Mouse (Mus musculus) cerebellum, adult (tissue): ENCODE measurements around the gene Mecom.

ENCODE experiments used
- ATAC-seq: cut with Nextera tagmentation; 2 replicates; pipeline ENCODE4 v1.9.2; 2017; ENCODE audit warnings: mild to moderate bottlenecking, moderate library complexity, mixed read lengths; ENCODE audit not compliant: insufficient number of reproducible peaks, low FRiP score, low TSS enrichment

The Mecom gene

DNA sequence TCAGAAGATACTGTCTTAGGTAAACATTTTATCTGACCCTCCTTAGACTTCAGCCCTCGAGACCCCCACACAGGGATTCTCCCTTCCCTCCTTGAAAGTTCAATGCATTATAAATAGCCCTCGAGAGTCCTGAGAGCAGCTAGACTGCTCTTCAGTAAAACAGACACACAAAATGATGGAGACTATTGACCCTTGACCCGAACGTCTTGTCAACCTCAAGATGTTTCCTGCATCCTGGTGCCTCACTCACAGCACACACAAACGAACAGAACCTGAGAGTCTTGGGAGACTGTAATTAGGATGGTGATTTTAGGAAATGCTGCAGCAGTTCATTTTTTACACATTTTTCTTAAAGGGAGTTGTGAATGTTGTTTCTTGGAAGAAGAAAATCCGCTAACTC is 168.5 kb downstream of the Mecom start:
- no peak for ATAC-seq

DNA sequence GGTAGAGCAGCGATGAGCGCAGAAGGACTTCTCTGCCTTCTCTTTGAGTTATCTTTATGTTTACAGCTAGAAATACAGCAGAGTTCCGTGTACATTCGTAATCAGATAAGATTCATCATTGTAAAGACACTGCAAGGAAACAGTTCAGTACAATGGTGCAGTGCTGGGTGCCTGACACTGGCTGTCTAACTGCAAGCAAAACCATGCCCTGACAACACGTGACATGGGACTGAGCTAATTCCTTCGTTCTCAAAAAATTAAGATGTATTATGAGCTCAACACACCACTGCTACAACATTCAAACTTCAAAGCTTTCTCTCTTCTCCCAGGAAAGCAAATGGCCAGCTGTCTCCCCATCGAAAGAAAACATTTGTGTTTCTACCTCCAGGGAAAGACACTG is 176.3 kb downstream of the Mecom start:
- ATAC-seq, result no peak

DNA sequence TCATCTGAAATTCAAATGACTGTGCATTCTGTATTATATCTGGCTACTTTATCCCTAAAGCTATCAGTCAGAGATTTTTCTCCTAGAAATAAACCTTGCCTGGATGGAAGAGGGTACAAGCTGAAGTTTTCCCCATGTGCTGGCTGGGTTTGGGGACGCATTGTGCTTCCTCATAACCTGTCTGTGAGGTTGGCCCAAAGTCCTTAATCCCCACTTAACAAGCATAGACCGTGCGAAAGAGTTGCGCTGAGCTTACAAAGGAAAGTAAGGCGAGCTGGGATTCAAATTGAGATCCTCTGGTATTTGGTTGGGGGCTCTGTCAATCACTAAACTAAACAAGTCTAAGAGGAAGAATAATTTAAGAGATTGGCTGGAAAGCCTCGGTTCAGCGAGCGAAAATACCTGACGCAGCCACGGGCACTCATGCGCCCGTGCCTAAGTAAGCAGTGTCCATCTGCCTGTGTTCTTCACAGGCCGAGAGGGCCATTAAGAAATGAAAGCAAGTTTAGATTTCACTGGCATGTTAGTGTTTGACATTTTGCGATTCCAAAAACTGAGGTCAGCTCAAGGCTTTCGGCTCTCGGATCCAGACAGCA is 176.8 kb downstream of the Mecom start:
- ATAC-seq, result no peak

GRCm38 (mm10) chr3:30366621-30367020 is 181.2 kb downstream of the Mecom start:
- ATAC-seq, result no peak

DNA sequence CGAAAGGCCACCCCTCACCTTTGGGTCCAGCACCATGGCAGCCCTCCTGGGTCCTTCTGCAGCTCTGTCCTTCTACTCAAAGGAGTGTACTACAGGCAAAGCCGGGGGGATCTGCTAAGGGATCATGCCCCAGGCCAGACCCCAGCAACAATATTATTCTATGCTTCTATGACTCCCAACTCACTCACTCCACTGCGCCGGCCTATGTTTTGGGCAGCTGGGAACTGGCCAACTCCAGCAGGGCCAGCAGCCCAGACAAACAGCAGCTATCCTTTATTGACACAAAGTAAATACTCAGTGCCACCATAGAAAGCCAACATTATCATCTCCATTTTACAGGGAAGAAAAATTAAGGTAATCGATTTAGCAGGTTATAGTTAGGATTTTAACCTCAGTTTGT is 186.6 kb downstream of the Mecom start:
- ATAC-seq, result no peak

DNA sequence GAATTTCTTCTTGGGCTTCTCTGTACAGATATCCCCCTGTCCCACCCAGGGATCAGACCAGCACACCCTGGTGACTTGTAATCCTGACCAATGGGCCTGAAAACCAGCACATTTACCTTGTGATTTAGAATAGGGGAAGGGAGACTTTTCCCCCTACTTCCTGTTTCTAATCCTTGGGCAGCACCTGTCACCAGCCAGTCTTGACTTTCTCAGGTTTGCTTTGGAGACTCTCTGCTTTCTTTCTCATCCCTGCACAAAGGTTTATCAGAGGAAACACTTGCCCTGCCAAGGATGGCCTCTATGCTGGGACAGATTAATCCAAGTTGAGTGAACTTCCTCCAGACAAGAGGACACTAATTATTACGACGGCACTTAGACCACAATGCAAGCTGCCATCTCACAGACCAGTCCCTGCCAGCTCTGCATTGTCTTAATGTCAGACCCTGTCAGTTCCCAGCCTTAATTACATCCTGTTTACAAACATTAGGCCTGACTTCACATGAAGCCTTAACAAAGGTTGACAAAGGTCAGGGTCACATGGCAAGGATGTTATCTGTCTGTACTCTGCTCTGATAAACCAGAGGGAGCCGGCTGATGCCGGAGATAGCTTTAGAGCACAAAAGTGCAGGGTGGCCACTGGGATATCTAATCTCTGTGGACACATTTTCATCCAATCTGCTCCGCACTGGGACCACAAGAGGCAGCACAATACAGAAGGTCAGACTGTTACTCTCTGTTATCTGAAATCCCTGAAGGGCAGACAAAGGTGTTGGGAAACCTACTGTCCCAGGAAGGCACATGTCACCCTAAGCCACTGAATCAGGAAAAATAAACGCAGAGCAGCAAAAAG is 193.7 kb downstream of the Mecom start:
- ATAC-seq, result no peak

DNA sequence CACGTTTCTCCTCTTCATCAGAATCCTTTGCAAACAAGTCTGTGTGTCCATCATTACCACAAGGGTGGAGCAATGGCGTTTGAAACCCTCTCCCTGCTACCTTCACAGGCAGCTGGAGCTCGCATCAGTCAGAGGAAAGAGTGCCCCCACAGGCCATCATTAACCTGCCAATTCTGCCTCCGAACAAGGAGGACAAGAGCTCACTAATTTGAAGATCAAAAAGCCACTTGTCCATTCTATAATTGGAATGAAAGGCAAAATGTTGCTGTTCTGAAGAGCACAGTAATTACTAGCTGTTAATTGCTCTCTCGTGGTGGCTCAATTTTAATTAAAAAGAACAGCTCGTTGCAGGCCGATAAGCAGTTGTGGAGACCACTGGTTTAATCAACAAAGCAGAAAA is 198.5 kb downstream of the Mecom start:
- no peak for ATAC-seq

DNA sequence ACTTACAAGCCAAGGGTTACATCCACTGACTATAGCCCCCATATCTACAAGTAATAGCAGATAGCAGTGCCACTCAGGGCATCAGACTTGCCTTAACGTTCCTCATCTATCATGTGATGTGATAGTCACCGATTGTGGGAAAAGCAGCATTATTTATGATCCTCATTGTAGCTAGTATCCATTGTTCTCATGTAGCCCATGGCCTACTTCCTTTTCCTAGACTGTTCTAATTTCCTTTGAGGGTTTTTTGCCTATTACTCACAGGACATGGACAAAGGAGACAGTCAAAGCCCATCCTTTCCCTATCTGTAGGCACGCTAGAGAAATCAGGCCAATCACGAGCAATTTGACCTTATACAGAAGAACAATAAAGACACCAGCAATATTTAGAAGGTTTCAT is 203.7 kb downstream of the Mecom start:
- no peak for ATAC-seq

- ATAC-seq, result no peak
Observed at GRCm38 (mm10) chr3:30332337-30332736, 215.5 kb downstream of the Mecom start.

- ATAC-seq, result no peak
Observed at GRCm38 (mm10) chr3:30330476-30330875, 217.3 kb downstream of the Mecom start.

DNA sequence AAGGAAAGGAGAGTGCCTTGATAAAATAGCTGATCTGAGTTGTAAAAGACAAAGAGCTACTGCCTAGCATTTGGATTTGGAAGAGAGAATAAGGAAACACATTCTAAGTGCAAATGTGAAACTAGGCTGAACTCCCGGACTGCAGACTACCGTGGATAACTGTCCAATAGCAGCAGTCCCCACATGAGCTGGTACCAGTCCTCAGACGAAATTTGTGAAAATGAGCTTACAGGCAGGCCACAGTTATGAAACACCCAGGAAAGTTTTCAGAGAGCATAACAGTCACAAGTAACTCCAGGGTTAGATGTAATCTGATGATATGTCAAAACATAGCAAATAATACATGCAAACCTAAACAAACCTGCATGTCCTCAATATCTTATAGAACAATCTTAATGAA is 217.8 kb downstream of the Mecom start:
- ATAC-seq, result no peak

DNA sequence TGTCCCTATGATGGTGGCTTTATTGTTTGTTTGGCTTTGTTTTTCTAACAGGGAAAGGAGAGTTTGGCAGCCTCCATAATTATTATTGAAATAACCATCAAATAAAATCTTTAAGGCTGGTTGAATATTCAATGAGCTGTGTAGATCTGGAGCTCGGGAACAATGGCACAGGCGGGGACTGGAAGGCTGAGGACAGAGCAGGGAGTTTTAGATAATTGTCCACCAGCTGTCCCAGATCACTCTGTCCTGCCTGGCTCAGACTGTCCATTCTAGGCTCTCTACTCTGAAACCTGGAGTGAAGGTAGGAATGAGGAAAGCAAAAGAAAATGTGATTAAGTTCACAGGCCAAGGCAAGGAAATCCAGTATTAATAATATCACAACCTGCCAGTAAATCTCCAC is 232.9 kb downstream of the Mecom start:
- ATAC-seq, result no peak

- ATAC-seq, result no peak
Observed at GRCm38 (mm10) chr3:30308081-30308480, 239.7 kb downstream of the Mecom start.

- ATAC-seq, result no peak
Observed at GRCm38 (mm10) chr3:30307601-30308000, 240.2 kb downstream of the Mecom start.

GRCm38 (mm10) chr3:30306080-30306479 is 241.7 kb downstream of the Mecom start:
- no peak for ATAC-seq

- no peak for ATAC-seq
Observed at GRCm38 (mm10) chr3:30299460-30299859, 248.3 kb downstream of the Mecom start.

DNA sequence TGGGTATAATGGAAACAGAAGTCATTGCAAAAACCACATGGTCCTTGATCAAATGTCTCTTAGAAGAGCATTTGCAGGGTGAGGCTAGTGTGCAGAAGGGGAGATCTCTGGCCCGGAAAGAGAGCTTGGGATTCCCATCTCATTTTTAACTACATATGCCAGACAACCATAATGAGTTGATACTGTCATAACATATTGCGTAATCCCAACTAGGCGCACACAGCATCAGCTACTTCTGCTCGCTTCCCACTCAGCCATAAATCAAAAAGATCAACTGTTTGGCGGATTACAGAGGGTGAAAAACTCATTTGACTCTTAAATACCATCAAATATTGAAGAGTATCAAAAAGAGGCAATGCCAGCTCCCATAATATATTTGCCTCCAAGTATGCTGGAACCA is 253.4 kb downstream of the Mecom start:
- ATAC-seq, result no peak

DNA sequence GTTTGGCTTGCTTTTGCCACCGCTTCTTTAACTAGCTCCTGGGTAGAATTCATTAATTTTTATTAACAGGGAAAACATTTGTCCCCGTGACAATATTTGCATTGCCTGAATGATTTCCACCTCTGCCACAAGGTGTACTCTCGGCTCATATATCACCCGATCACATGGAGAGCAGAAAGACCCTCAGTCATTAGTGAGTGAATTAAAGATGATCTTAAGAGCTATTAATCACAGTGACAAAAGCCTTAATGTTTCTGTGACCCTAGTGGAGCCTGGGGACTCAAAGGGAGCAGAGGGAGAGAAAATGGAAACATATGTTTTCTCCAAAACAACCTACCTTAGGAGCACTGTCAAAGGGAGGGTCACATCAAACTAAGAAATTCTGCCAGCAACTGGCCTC is 261.3 kb downstream of the Mecom start:
- ATAC-seq, result no peak

- ATAC-seq, result no peak
Observed at GRCm38 (mm10) chr3:30284094-30284493, 263.7 kb downstream of the Mecom start.

- no peak for ATAC-seq
Observed at GRCm38 (mm10) chr3:30283562-30283961, 264.2 kb downstream of the Mecom start.

- ATAC-seq, result no peak
Observed at GRCm38 (mm10) chr3:30277569-30277968, 270.2 kb downstream of the Mecom start.

DNA sequence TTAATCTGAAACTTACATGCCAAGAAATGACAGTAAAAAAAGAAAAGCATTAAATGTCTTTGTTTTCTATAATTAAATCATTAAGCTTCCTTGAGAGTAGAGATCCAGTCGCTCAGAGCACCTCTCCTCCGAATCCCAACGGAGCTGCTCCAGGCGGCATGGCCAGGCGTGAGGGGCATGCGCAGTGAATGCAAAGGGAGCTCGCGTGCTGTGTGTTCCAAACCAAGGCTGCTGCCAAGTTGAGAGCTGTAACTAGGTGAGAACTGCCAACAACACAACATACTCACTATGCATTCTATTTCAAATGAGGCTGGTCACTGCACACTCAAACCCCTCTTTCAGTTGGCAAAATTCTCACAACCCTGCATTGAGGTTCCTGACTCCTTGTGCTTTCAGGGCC is 271.7 kb downstream of the Mecom start:
- no peak for ATAC-seq
